Mouse (Mus musculus) limb, embryonic 11.5 days (tissue): ENCODE measurements at regions not wholly inside any gene's neighbourhood (a gene's known extent, or its start where the extent isn't known, plus 50 kb on each side); places are given as distances from the start of the nearest gene placed in this dataset.

Source experiments
- ATAC-seq: fragments of 200-750 bp; cut with Nextera tagmentation; 2 replicates; pipeline ENCODE4 v1.8.0; 2017; ENCODE audit warnings: low read depth; ENCODE audit not compliant: insufficient number of reproducible peaks, low FRiP score, low TSS enrichment
- DNase-seq: peaks from one replicate; pipeline ENCODE4 v3.0.0-alpha.2; 2015; ENCODE audit warnings: low spot score
- H3K27ac ChIP-seq: fragments of 300-500 bp; sonication (generic); replicated peaks from 2 replicates; pipeline ENCODE4 v1.5.1; 2014; ENCODE audit warnings: low read depth, mild to moderate bottlenecking, low read length
- H3K27me3 ChIP-seq: fragments of 300-500 bp; sonication (generic); 2 replicates; pipeline ENCODE4 v1.6.1; 2014; ENCODE audit warnings: mild to moderate bottlenecking, low read length, mixed read lengths; ENCODE audit not compliant: control insufficient read depth, insufficient read depth
- H3K36me3 ChIP-seq: fragments of 300-500 bp; sonication (generic); 2 replicates; pipeline ENCODE4 v1.6.1; 2014; ENCODE audit warnings: mild to moderate bottlenecking, low read length, moderate library complexity, mixed read lengths; ENCODE audit not compliant: control insufficient read depth, insufficient read depth
- H3K4me1 ChIP-seq: fragments of 300-500 bp; sonication (generic); 2 replicates; pipeline ENCODE4 v1.6.1; 2014; ENCODE audit warnings: low read length, mixed read lengths; ENCODE audit not compliant: control insufficient read depth, insufficient read depth
- H3K4me2 ChIP-seq: fragments of 300-500 bp; sonication (generic); 2 replicates; pipeline ENCODE4 v1.6.1; 2014; ENCODE audit warnings: low read depth, mild to moderate bottlenecking, moderate library complexity; ENCODE audit not compliant: severe bottlenecking
- H3K4me3 ChIP-seq: fragments of 300-500 bp; sonication (generic); 2 replicates; pipeline ENCODE4 v1.5.1; 2014; ENCODE audit warnings: low read depth, low read length
- H3K9ac ChIP-seq: fragments of 300-500 bp; sonication (generic); 2 replicates; pipeline ENCODE4 v1.6.1; 2014; ENCODE audit warnings: mild to moderate bottlenecking, low read length
- H3K9me3 ChIP-seq: fragments of 300-500 bp; sonication (generic); 2 replicates; pipeline ENCODE4 v1.6.1; 2016; ENCODE audit warnings: low read length; ENCODE audit not compliant: control insufficient read depth
- WGBS: fragments of 180-500 bp; shearing (Covaris S2); extraction: QIAGEN DNeasy Blood & Tissue Kit; methylation state at CpG from one replicate; pipeline ENCODE4 v1.1.7; 2014; 5-methylcytosine and 5-hydroxymethylcytosine counted together

- no peak overlapping the region for H3K4me2 ChIP-seq
- 2% methylated on average over 4 of the region's 4 CpGs for WGBS
- ATAC-seq (no peak), DNase-seq (peak; percentile 23)
- H3K9ac ChIP-seq, result no peak overlapping the region
- no peaks in the 10 kb centered on the region for H3K4me1 ChIP-seq
- H3K27ac ChIP-seq, result no peak overlapping the region
- H3K36me3 ChIP-seq, result no peaks in the 10 kb centered on the region
- no peak overlapping the region for H3K4me3 ChIP-seq
- no peaks in the 10 kb centered on the region for H3K27me3 ChIP-seq
- no peaks in the 10 kb centered on the region for H3K9me3 ChIP-seq
Measured at GRCm38 (mm10) chr15:52967801-52968235, 916.9 kb upstream of the Gm7489 start.

- Histone ChIP-seq H3K4me2 (no peak overlapping the region), H3K4me3 (no peak overlapping the region), H3K4me1 (no peaks in the 10 kb centered on the region), H3K9me3 (no peaks in the 10 kb centered on the region), H3K36me3 (no peaks in the 10 kb centered on the region), H3K9ac (no peak overlapping the region), H3K27me3 (no peaks in the 10 kb centered on the region), H3K27ac (no peak overlapping the region)
- WGBS, result 86% methylated on average over 2 of the region's 2 CpGs
- no peak for ATAC-seq
- no peak for DNase-seq
Measured at GRCm38 (mm10) chr15:52982821-52983220, 901.9 kb upstream of the Gm7489 start.

GRCm38 (mm10) chr15:52990580-52990979 lies 894.1 kb upstream of the Gm7489 start:
- H3K36me3 ChIP-seq, result no peaks in the 10 kb centered on the region
- H3K4me1 ChIP-seq, result no peaks in the 10 kb centered on the region
- no peak overlapping the region for H3K4me3 ChIP-seq
- ATAC-seq (no peak), DNase-seq (no peak)
- no peaks in the 10 kb centered on the region for H3K27me3 ChIP-seq
- H3K4me2 ChIP-seq, result no peak overlapping the region
- no peaks in the 10 kb centered on the region for H3K9me3 ChIP-seq
- no peak overlapping the region for H3K27ac ChIP-seq
- H3K9ac ChIP-seq, result no peak overlapping the region

GRCm38 (mm10) chr15:52994351-52994750 lies 890.4 kb upstream of the Gm7489 start:
- no peak for ATAC-seq
- no peak overlapping the region for H3K4me2 ChIP-seq
- H3K9ac ChIP-seq, result no peak overlapping the region
- no peaks in the 10 kb centered on the region for H3K27me3 ChIP-seq
- H3K27ac ChIP-seq, result no peak overlapping the region
- no peak for DNase-seq
- no peaks in the 10 kb centered on the region for H3K36me3 ChIP-seq
- H3K4me1 ChIP-seq, result no peaks in the 10 kb centered on the region
- H3K9me3 ChIP-seq, result no peaks in the 10 kb centered on the region
- WGBS, result 86% methylated on average over 1 of the region's 1 CpGs
- no peak overlapping the region for H3K4me3 ChIP-seq

- Histone ChIP-seq H3K27me3 (no peaks in the 10 kb centered on the region), H3K4me2 (no peak overlapping the region), H3K9ac (no peak overlapping the region), H3K4me1 (no peaks in the 10 kb centered on the region), H3K36me3 (no peaks in the 10 kb centered on the region), H3K9me3 (no peaks in the 10 kb centered on the region), H3K27ac (no peak overlapping the region), H3K4me3 (no peak overlapping the region)
- ATAC-seq (no peak), DNase-seq (no peak)
- WGBS, result 89% methylated on average over 2 of the region's 2 CpGs
Measured at GRCm38 (mm10) chr15:52999200-52999599, 885.5 kb upstream of the Gm7489 start.

GRCm38 (mm10) chr15:52999776-53000175 lies 884.9 kb upstream of the Gm7489 start:
- 84% methylated on average over 2 of the region's 2 CpGs for WGBS
- Histone ChIP-seq H3K27ac (no peak overlapping the region), H3K4me3 (no peak overlapping the region), H3K27me3 (no peaks in the 10 kb centered on the region), H3K9ac (no peak overlapping the region), H3K4me2 (no peak overlapping the region), H3K36me3 (no peaks in the 10 kb centered on the region), H3K4me1 (no peaks in the 10 kb centered on the region), H3K9me3 (no peaks in the 10 kb centered on the region)
- no peak for DNase-seq
- ATAC-seq, result no peak

GRCm38 (mm10) chr15:53001429-53001828 lies 883.3 kb upstream of the Gm7489 start:
- Histone ChIP-seq H3K4me2 (no peak overlapping the region), H3K9ac (no peak overlapping the region), H3K36me3 (no peaks in the 10 kb centered on the region), H3K27me3 (no peaks in the 10 kb centered on the region), H3K4me3 (no peak overlapping the region), H3K9me3 (no peaks in the 10 kb centered on the region), H3K4me1 (no peaks in the 10 kb centered on the region), H3K27ac (no peak overlapping the region)
- 82% methylated on average over 3 of the region's 3 CpGs for WGBS
- no peak for DNase-seq
- ATAC-seq, result no peak

- Histone ChIP-seq H3K9me3 (no peaks in the 10 kb centered on the region), H3K27ac (no peak overlapping the region), H3K36me3 (no peaks in the 10 kb centered on the region), H3K4me2 (no peak overlapping the region), H3K4me1 (no peaks in the 10 kb centered on the region), H3K27me3 (no peaks in the 10 kb centered on the region), H3K9ac (no peak overlapping the region), H3K4me3 (no peak overlapping the region)
- DNase-seq (no peak), ATAC-seq (no peak)
- 88% methylated on average over 4 of the region's 4 CpGs for WGBS
Measured at GRCm38 (mm10) chr15:53001964-53002363, 882.7 kb upstream of the Gm7489 start.

GRCm38 (mm10) chr15:53004078-53004477 lies 880.6 kb upstream of the Gm7489 start:
- no peaks in the 10 kb centered on the region for H3K27me3 ChIP-seq
- no peak overlapping the region for H3K27ac ChIP-seq
- H3K4me3 ChIP-seq, result no peak overlapping the region
- ATAC-seq, result no peak
- no peak overlapping the region for H3K9ac ChIP-seq
- H3K36me3 ChIP-seq, result no peaks in the 10 kb centered on the region
- H3K4me1 ChIP-seq, result no peaks in the 10 kb centered on the region
- no peak for DNase-seq
- H3K4me2 ChIP-seq, result no peak overlapping the region
- no peaks in the 10 kb centered on the region for H3K9me3 ChIP-seq
